In genomic region chr11:72963058-72963788, GRCm38 (mm10) we compare ENCODE assay signal across 17 mouse cellular contexts. TPM values are rescaled to one million over a fixed set of nuclear protein-coding genes. Genes with fewer than 3 reads are reported as not detected.
A peak's percentile ranks its signal among the peaks of the same experiment; 100 is the strongest.
DNase-seq lines count a peak whose midpoint lies in the region; ATAC-seq lines count a peak whose summit lies in the region.
"Had no signal": no experiment of that assay in that cellular context is flagged by ENCODE, and none has a peak within 500 bp of the region (broad histone marks: within the 10 kb centered on the region; RNA-seq: fewer than 3 reads in every experiment).

No protein-coding gene starts in this region.

- peaks cover 36% of the 10 kb centered on the region for H3K4me1 ChIP-seq in heart, embryonic 12.5 days (replicated peaks)
- H3K4me1 ChIP-seq in megakaryocyte, embryonic 14.5 days = peaks cover 84% of the 10 kb centered on the region
- H3K4me1 ChIP-seq in liver, embryonic 12.5 days = peaks cover 49% of the 10 kb centered on the region
- peaks cover 37% of the 10 kb centered on the region for H3K4me1 ChIP-seq in stomach, embryonic 16.5 days (ENCODE audit: control insufficient read depth, insufficient read depth, low read length)

- no peaks in the 10 kb centered on the region for H3K9me3 ChIP-seq in heart, embryonic 12.5 days (replicated peaks)
- no peaks in the 10 kb centered on the region for H3K9me3 ChIP-seq in megakaryocyte, embryonic 14.5 days
- no peaks in the 10 kb centered on the region for H3K9me3 ChIP-seq in liver, embryonic 12.5 days (replicated peaks)
- H3K9me3 ChIP-seq in stomach, embryonic 16.5 days (replicated peaks; ENCODE audit: control insufficient read depth, low read length) = no peaks in the 10 kb centered on the region
- H3K9me3 ChIP-seq: hindbrain, embryonic 13.5 days had no signal

- DNase-seq in heart, postnatal 36 days = no peak
- no peak for DNase-seq in left cerebral cortex, postnatal 10 days (ENCODE audit: extremely low spot score in 1 of 2, low spot score in 2 of 2)
- DNase-seq in cerebellum, adult 9-11 months = no peak
- DNase-seq: adrenal gland, postnatal 10 days; cerebellum, adult 9-10 months; embryo, embryonic 11 days; kidney, adult 2 months; left cerebral cortex, postnatal 4 days; lung, embryonic 14.5 days; right cerebral cortex, adult 18-20 months had no signal

- intact Hi-C loops in heart, postnatal 36 days (cut with DNase I) = no loop called here
- intact Hi-C loops in left cerebral cortex, postnatal 10 days (cut with DNase I) = no loop called here

- 29% methylated on average over 7 of the region's 7 CpGs for WGBS in heart, embryonic 12.5 days
- WGBS in liver, embryonic 12.5 days (ENCODE audit: insufficient replicate concordance) = 36% methylated on average over 7 of the region's 7 CpGs
- WGBS in stomach, embryonic 16.5 days = 29% methylated on average over 7 of the region's 7 CpGs

- no peak overlapping the region for H3K4me3 ChIP-seq in heart, embryonic 12.5 days
- peak overlapping the region; percentile 100 for H3K4me3 ChIP-seq in megakaryocyte, embryonic 14.5 days (replicated peaks)
- H3K4me3 ChIP-seq in liver, embryonic 12.5 days = no peak overlapping the region
- no peak overlapping the region for H3K4me3 ChIP-seq in stomach, embryonic 16.5 days (replicated peaks; ENCODE audit: low read length)
- H3K4me3 ChIP-seq: hindbrain, embryonic 13.5 days; layer of hippocampus, adult 2 months had no signal

- H3K27me3 ChIP-seq in heart, embryonic 12.5 days (replicated peaks) = peaks cover 51% of the 10 kb centered on the region
- no peaks in the 10 kb centered on the region for H3K27me3 ChIP-seq in megakaryocyte, embryonic 14.5 days (replicated peaks)
- peaks cover 54% of the 10 kb centered on the region for H3K27me3 ChIP-seq in liver, embryonic 12.5 days (replicated peaks)
- H3K27me3 ChIP-seq in stomach, embryonic 16.5 days (ENCODE audit: control insufficient read depth, insufficient read depth, low read length) = 0 out of 2 replicates have a peak, but pooled peaks cover 4% of the 10 kb centered on the region

- no peak overlapping the region for H3K4me2 ChIP-seq in heart, embryonic 12.5 days
- peak overlapping the region; percentile 27 for H3K4me2 ChIP-seq in liver, embryonic 12.5 days
- H3K4me2 ChIP-seq in stomach, embryonic 16.5 days (ENCODE audit: low read depth, low read length) = peak overlapping the region; percentile 24; the same call in 1 of the 2 replicates
- H3K4me2 ChIP-seq: hindbrain, embryonic 13.5 days; lung, embryonic 14.5 days had no signal

- no peak overlapping the region for H3K9ac ChIP-seq in heart, embryonic 12.5 days
- H3K9ac ChIP-seq in liver, embryonic 12.5 days = no peak overlapping the region
- peak overlapping the region; percentile 23; the same call in 1 of the 2 replicates for H3K9ac ChIP-seq in stomach, embryonic 16.5 days (ENCODE audit: low read length)
- H3K9ac ChIP-seq: hindbrain, embryonic 13.5 days; lung, embryonic 14.5 days had no signal

- 0 out of 2 replicates have a peak, but pooled peaks have one; percentile 22 for ATAC-seq in heart, embryonic 12.5 days (ENCODE audit: insufficient number of reproducible peaks, low FRiP score)
- no peak for ATAC-seq in megakaryocyte, adult 5-6 weeks (ENCODE audit: poor library complexity, severe bottlenecking)
- ATAC-seq in liver, embryonic 12.5 days = no peak
- peak; percentile 71; the same call in 1 of the 2 replicates for ATAC-seq in stomach, embryonic 16.5 days (ENCODE audit: insufficient read depth, low FRiP score)

- no peak overlapping the region for H3K27ac ChIP-seq in heart, embryonic 12.5 days (ENCODE audit: poor library complexity, severe bottlenecking)
- peak overlapping the region; percentile 6; the same call in 1 of the 2 replicates for H3K27ac ChIP-seq in liver, embryonic 12.5 days
- peak overlapping the region; percentile 78 for H3K27ac ChIP-seq in stomach, embryonic 16.5 days (ENCODE audit: low read length)
- H3K27ac ChIP-seq: hindbrain, embryonic 13.5 days; layer of hippocampus, adult 2 months had no signal

- no peaks in the 10 kb centered on the region for H3K36me3 ChIP-seq in heart, embryonic 12.5 days
- peaks cover 75% of the 10 kb centered on the region for H3K36me3 ChIP-seq in megakaryocyte, embryonic 14.5 days (replicated peaks; ENCODE audit: low read length)
- H3K36me3 ChIP-seq in liver, embryonic 12.5 days = no peaks in the 10 kb centered on the region
- H3K36me3 ChIP-seq in stomach, embryonic 16.5 days (ENCODE audit: control insufficient read depth, insufficient read depth, low read length) = no peaks in the 10 kb centered on the region
- H3K36me3 ChIP-seq: hindbrain, embryonic 13.5 days had no signal

RNA-seq across cellular contexts. Expression of gene Atp2a3, which starts 2.3 kb away (rescaled TPM):
- polyA plus RNA-seq in heart, embryonic 12.5 days (2016; fragmentation: Nextera tagmentation; extraction: Ambion mirVana) = 4.8 and 5.7 TPM in 2 replicates
- 10 to 100 TPM; 11.1 to 11.9 TPM for total RNA-seq in heart, postnatal 36 days (2021)
- polyA plus RNA-seq in megakaryocyte, embryonic 14.5 days (2012; ENCODE audit: insufficient read depth, low replicate concordance) = 354 and 444 TPM in 2 replicates
- 83.5 and 92.8 TPM in 2 replicates for total RNA-seq in megakaryocyte, adult 5-6 weeks (2015)
- 79.8 and 123 TPM in 2 replicates for total RNA-seq in megakaryocyte, adult 5-6 weeks (2017)
- polyA plus RNA-seq in liver, embryonic 12.5 days (2016; fragmentation: Nextera tagmentation; extraction: Ambion mirVana) = 17.5 and 18.9 TPM in 2 replicates
- 23.9 and 28.9 TPM in 2 replicates for polyA plus RNA-seq in stomach, embryonic 16.5 days (2015; fragmentation: Nextera tagmentation; extraction: Ambion mirVana)
- 1 to 10 TPM; 6.0 to 6.8 TPM for total RNA-seq in left cerebral cortex, postnatal 10 days (2021)

RNA-seq across cellular contexts. Expression of gene P2rx1, which starts 35.7 kb away (rescaled TPM):
- polyA plus RNA-seq in heart, embryonic 12.5 days (2016; fragmentation: Nextera tagmentation; extraction: Ambion mirVana) = 2.2 and 2.7 TPM in 2 replicates
- under 1 TPM; 0.33 to 0.38 TPM for total RNA-seq in heart, postnatal 36 days (2021)
- 400 TPM in 2 replicates for polyA plus RNA-seq in megakaryocyte, embryonic 14.5 days (2012; ENCODE audit: insufficient read depth, low replicate concordance)
- 15.8 and 16.4 TPM in 2 replicates for total RNA-seq in megakaryocyte, adult 5-6 weeks (2015)
- total RNA-seq in megakaryocyte, adult 5-6 weeks (2017) = 9.8 and 10.4 TPM in 2 replicates
- polyA plus RNA-seq in liver, embryonic 12.5 days (2016; fragmentation: Nextera tagmentation; extraction: Ambion mirVana) = 12.7 and 15.0 TPM in 2 replicates
- polyA plus RNA-seq in stomach, embryonic 16.5 days (2015; fragmentation: Nextera tagmentation; extraction: Ambion mirVana) = 25.4 and 30.6 TPM in 2 replicates
- 1 to 10 TPM in 1 of 2 experiments, under 1 TPM in 1; 0.87 to 1.0 TPM for total RNA-seq in left cerebral cortex, postnatal 10 days (2021)

RNA-seq across cellular contexts. Expression of gene Camkk1, which starts 55.6 kb away (rescaled TPM):
- 2.0 and 2.2 TPM in 2 replicates for polyA plus RNA-seq in heart, embryonic 12.5 days (2016; fragmentation: Nextera tagmentation; extraction: Ambion mirVana)
- total RNA-seq in heart, postnatal 36 days (2021) = under 1 TPM; 0.84 to 1.00 TPM
- 6.5 and 19.1 TPM in 2 replicates for polyA plus RNA-seq in megakaryocyte, embryonic 14.5 days (2012; ENCODE audit: insufficient read depth, low replicate concordance)
- total RNA-seq in megakaryocyte, adult 5-6 weeks (2015) = 0.23 and 0.51 TPM in 2 replicates
- total RNA-seq in megakaryocyte, adult 5-6 weeks (2017) = 0.94 and 1.2 TPM in 2 replicates
- 1.8 and 1.9 TPM in 2 replicates for polyA plus RNA-seq in liver, embryonic 12.5 days (2016; fragmentation: Nextera tagmentation; extraction: Ambion mirVana)
- 13.9 and 15.5 TPM in 2 replicates for polyA plus RNA-seq in stomach, embryonic 16.5 days (2015; fragmentation: Nextera tagmentation; extraction: Ambion mirVana)
- total RNA-seq in left cerebral cortex, postnatal 10 days (2021) = 10 to 100 TPM; 33.6 to 34.1 TPM

Comparison
In these comparisons a context has a peak if more than half of its experiments do, and no peak if none do; other contexts are left out.
1. ATAC-seq: peak in heart, embryonic 12.5 days (single experiment) and stomach, embryonic 16.5 days (single experiment); none in megakaryocyte, adult 5-6 weeks (single experiment) and liver, embryonic 12.5 days (single experiment).
2. RNA of gene Atp2a3, which starts 2.3 kb away (polyA plus RNA-seq): 354 to 444 TPM in megakaryocyte, embryonic 14.5 days; 23.9 to 28.9 TPM in stomach, embryonic 16.5 days, 17.5 to 18.9 TPM in liver, embryonic 12.5 days and 4.8 to 5.7 TPM in heart, embryonic 12.5 days; every median in the first group is over 10 times any median in the second.
3. RNA of gene P2rx1, which starts 35.7 kb away (polyA plus RNA-seq): 400 TPM in megakaryocyte, embryonic 14.5 days; 25.4 to 30.6 TPM in stomach, embryonic 16.5 days, 12.7 to 15.0 TPM in liver, embryonic 12.5 days and 2.2 to 2.7 TPM in heart, embryonic 12.5 days; every median in the first group is over 10 times any median in the second.